Mouse (Mus musculus) C2C12 (cell line): ENCODE measurements around the gene Hopx.

ENCODE experiments used
- CEBPB ChIP-seq: IDR thresholded peaks from one replicate; pipeline ENCODE4 v1.6.1; 2011; ENCODE audit warnings: low read depth, mild to moderate bottlenecking, control low read depth, moderate library complexity
- CTCF ChIP-seq: IDR thresholded peaks from one replicate; pipeline ENCODE4 v1.5.1; 2011; ENCODE audit not compliant: control insufficient read depth, insufficient read depth, insufficient read length
- MAX ChIP-seq: IDR thresholded peaks from one replicate; pipeline ENCODE4 v1.6.1; 2011; ENCODE audit warnings: mild to moderate bottlenecking, control low read depth
- MYOD1 ChIP-seq: IDR thresholded peaks from one replicate; pipeline ENCODE4 v1.6.1; 2011; ENCODE audit warnings: low read depth; ENCODE audit not compliant: control insufficient read depth, insufficient read length
- MYOG ChIP-seq: IDR thresholded peaks from one replicate; pipeline ENCODE4 v1.6.1; 2011; ENCODE audit not compliant: control insufficient read depth, insufficient read length; ENCODE audit errors: extremely low read depth
- USF1 ChIP-seq: IDR thresholded peaks from one replicate; pipeline ENCODE4 v1.6.1; 2011; ENCODE audit warnings: low read depth, mild to moderate bottlenecking, control low read depth, moderate library complexity

- TF ChIP-seq MYOG: no peak
- TF ChIP-seq MYOD1: no peak
- no peak for TF ChIP-seq CTCF
- TF ChIP-seq MAX: no peak
- TF ChIP-seq USF1: no peak
- no peak for TF ChIP-seq CEBPB
These were observed 16.0 kb downstream of the Hopx start for GRCm38 (mm10) chr5:77098874-77099273.
